Mouse (Mus musculus) thymus, adult 2 months (tissue): ENCODE measurements around the gene Fblim1. TPM values are rescaled to one million over a fixed set of nuclear protein-coding genes. Genes with fewer than 3 reads are reported as not detected.

Experiments
- DNase-seq: peaks from one replicate; pipeline ENCODE4 v3.0.0; 2021
- H3K27ac ChIP-seq: fragments of 200-500 bp; 2 replicates; pipeline ENCODE4 v1.5.1; 2012; ENCODE audit warnings: low read length, control low read depth; ENCODE audit not compliant: control insufficient read depth, insufficient read depth
- H3K27me3 ChIP-seq: fragments of 200-500 bp; 2 replicates; pipeline ENCODE4 v1.6.1; 2012; ENCODE audit warnings: mild to moderate bottlenecking, low read length, moderate library complexity, mixed read lengths; ENCODE audit not compliant: control insufficient read depth, insufficient read depth
- H3K36me3 ChIP-seq: fragments of 200-500 bp; 2 replicates; pipeline ENCODE4 v1.6.1; 2012; ENCODE audit warnings: mild to moderate bottlenecking, low read length, moderate library complexity; ENCODE audit not compliant: control insufficient read depth, insufficient read depth
- H3K4me1 ChIP-seq: fragments of 200-500 bp; replicated peaks from 2 replicates; pipeline ENCODE4 v1.6.1; 2012; ENCODE audit warnings: low read length; ENCODE audit not compliant: control insufficient read depth, insufficient read depth
- H3K4me3 ChIP-seq: fragments of 200-500 bp; 2 replicates; pipeline ENCODE4 v1.5.1; 2012; ENCODE audit warnings: mild to moderate bottlenecking, low read length, control low read depth, moderate library complexity; ENCODE audit not compliant: control insufficient read depth, insufficient read depth
- CTCF ChIP-seq: fragments of 200-500 bp; IDR thresholded peaks from 2 replicates; pipeline ENCODE4 v1.5.1; 2012; ENCODE audit warnings: mild to moderate bottlenecking, control low read depth, low read length, moderate library complexity, borderline replicate concordance; ENCODE audit not compliant: control insufficient read depth, poor library complexity, insufficient read depth; ENCODE audit errors: extremely low read depth
- POLR2A ChIP-seq: fragments of 200-500 bp; IDR thresholded peaks from 2 replicates; pipeline ENCODE4 v1.6.1; 2012; ENCODE audit warnings: mild to moderate bottlenecking, low read length, control low read depth, moderate library complexity; ENCODE audit not compliant: control insufficient read depth, poor library complexity, insufficient read depth; ENCODE audit errors: extremely low read depth
- WGBS: fragments of 180-500 bp; shearing (Covaris S2); methylation state at CpG from one replicate; pipeline ENCODE4 v1.1.7; 2018; 5-methylcytosine and 5-hydroxymethylcytosine counted together
- polyA plus RNA-seq: library from polyadenylated mRNA; depleted of rRNA; stranded (reverse); fragments of >200 nt; gene quantifications from 2 replicates; pipeline ENCODE4 v1.2.3, GENCODE M21; 2012

Fblim1 gene
- polyA plus RNA-seq, 1 experiment: 16.2 TPM

DNA sequence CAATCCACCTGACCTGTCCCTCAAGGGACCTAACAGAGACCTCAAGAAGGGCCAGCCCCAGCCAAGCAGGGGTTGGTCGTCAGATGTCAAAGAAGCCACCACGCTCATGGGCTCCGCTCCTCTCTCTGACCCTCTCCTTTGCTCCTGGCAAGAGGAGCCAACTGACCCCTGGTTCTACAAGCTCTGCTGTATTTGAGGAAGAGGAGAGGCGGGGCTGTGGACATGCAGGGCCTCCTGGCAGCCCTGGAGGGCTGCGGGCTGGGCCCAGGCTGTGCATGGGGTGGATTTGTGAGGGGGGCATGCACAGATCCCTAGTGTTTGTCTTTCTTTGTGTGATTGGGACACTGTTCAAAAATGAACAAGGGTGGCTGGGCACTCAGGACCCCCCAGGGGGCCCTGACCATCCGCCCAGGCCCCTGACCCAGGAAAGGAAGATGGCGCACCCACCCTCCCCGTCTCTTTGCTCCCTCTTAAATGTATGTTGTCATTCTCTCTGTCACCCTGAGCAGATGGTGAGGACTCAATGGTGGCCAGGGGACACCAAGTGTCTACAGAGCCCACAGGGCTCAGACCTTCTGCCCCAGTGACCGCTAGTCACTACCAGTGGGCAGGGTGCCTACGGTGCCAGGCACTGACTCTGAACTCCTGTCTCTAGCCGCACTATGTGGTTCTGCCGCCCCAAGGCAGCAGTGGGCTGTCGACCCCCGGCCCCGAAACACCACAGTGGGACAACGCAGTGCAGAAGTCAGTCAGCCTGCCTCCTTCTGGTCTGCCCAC lies 20.1 kb upstream of the Fblim1 start:
- no peaks in the 10 kb centered on the region for H3K4me1 ChIP-seq
- H3K36me3 ChIP-seq: peaks cover 5% of the 10 kb centered on the region; the same call in 1 of the 2 replicates
- H3K4me3 ChIP-seq: no peak overlapping the region
- H3K27ac ChIP-seq: no peak overlapping the region
- no peak for DNase-seq
- no peak for TF ChIP-seq CTCF
- WGBS: 96% methylated on average over 16 of the region's 16 CpGs
- H3K27me3 ChIP-seq: no peaks in the 10 kb centered on the region

DNA sequence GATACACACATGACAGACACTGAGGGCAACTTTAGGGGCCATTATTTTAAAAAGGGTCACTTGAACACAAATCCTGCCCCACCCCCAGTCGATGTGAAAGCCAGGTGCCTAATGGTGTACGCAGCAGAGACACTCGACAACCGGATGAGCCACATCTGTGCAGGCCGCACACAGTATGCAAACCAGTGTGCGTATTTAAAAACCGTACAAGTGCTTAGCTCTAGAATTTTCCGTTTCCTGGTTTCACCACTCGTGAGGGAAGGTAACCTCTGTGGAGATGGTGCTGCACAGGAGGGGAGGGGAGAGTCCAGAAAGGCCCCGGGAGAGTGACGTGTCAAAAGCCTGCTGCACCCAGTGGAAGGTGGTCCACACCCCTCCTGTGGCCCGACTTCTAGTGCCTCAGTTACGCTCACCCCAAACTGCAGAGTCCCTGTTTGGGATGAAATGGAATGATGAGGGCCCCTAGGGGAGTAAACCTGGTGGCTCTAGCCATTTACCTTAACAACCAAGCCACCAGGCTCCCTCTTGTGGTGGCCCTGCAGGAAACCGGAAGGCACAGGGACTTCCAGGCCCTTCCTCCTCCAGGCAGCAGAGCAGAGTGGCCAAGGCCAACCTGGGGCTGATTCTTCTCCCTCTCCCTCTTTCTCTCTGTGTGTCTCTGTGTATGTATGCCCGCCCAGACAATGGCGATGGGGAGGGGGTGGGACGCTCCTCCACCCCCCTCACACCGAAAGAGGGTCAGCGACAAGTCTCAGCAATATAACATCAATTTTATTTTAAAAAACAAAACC lies 19.3 kb upstream of the Fblim1 start:
- DNase-seq: peak; percentile 36

DNA sequence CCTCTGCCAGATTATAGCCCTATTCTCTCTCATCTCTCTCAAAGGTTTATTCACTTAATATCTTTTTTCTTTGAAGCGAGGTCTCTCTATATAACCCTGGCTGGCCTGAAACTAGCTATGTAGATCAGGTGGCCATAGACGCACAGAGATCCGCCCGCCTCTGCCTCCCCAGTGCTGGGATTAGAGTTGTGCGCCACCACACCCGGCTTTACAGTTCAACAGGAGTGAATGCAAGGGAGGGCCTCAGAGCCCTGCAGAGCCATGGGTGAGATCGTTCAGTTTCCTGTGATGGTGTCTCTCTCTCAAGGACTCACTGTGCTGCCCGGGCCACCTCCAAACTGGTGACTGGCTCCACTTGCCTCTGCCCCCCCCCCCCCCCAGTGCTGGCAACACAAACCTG lies 18.2 kb upstream of the Fblim1 start:
- WGBS: 92% methylated on average over 8 of the region's 8 CpGs
- no peak overlapping the region for H3K27ac ChIP-seq

More for the DNA sequence above, 19.3 kb upstream of the Fblim1 start:
- peaks cover 1% of the 10 kb centered on the region; the same call in 1 of the 2 replicates for H3K36me3 ChIP-seq
- no peak overlapping the region for H3K27ac ChIP-seq
- no peak overlapping the region for H3K4me3 ChIP-seq
- 79% methylated on average over 19 of the region's 19 CpGs for WGBS
- TF ChIP-seq CTCF (peak; percentile 55; the same call in 1 of the 2 replicates), POLR2A (no peak)
- no peaks in the 10 kb centered on the region for H3K4me1 ChIP-seq
- no peaks in the 10 kb centered on the region for H3K27me3 ChIP-seq

DNA sequence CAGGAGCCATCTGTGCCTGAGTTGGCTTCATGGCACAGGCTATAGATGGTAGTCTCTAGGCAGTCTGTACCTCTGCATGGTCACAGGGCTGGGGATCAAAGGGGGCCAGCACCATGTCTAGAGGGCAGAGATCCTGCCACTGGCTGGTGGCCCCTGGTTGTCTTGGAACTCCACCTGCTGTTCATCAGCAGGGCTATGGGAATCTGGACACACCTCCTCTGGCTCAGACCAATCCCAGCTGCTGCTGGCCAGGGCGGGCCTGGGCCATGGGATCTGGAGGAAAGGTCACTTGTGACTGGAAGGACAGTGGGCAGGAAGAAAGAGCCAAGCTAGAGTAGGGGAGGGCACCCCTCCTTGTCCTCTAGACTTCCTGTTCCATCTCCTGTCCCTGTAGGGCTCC lies 17.8 kb upstream of the Fblim1 start, which contains the start of gene Slc25a34:
Gene Slc25a34, minus strand, starts transcription at position 156 of the 400 bp plus-strand sequence.
- no peak for DNase-seq
- peaks cover 5% of the 10 kb centered on the region; the same call in 1 of the 2 replicates for H3K4me1 ChIP-seq
- WGBS: 100% methylated on average over 1 of the region's 1 CpGs
- no peak within 1 kb of the TSS for H3K4me3 ChIP-seq
- H3K27me3 ChIP-seq: no peaks in the 10 kb centered on the region
- no peak within 1 kb of the TSS for H3K27ac ChIP-seq
- H3K36me3 ChIP-seq: no peaks in the 10 kb centered on the region
- no peak for TF ChIP-seq POLR2A
- no peak for TF ChIP-seq CTCF

More for the DNA sequence above, 18.2 kb upstream of the Fblim1 start:
- no peaks in the 10 kb centered on the region for H3K27me3 ChIP-seq
- no peak for TF ChIP-seq CTCF
- no peak for TF ChIP-seq POLR2A
- H3K36me3 ChIP-seq: no peaks in the 10 kb centered on the region
- DNase-seq: no peak
- peaks cover 1% of the 10 kb centered on the region; the same call in 1 of the 2 replicates for H3K4me1 ChIP-seq
- H3K4me3 ChIP-seq: no peak overlapping the region

DNA sequence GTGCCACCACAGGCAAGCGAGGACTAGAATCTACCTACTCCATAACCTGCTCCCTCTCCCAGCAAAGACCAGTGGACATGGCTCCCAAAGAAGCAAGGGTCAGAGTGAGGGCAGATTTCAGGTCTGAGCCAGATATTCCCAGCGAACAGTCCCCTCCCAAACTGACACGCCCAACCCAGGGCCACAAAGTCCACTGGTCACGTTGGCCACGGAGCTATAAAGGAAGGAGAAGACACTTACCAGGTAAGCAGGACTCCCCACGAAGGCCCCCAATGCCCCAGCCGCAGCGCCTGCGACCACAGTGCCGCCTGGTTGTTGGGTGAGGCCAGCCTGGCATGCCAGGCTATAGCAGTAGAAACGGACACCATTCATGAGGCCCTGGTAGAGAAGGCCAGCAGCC lies 17.1 kb upstream of the Fblim1 start:
- TF ChIP-seq CTCF (no peak), POLR2A (no peak)
- no peak overlapping the region for H3K27ac ChIP-seq
- no peak for DNase-seq
- no peaks in the 10 kb centered on the region for H3K27me3 ChIP-seq
- no peaks in the 10 kb centered on the region for H3K36me3 ChIP-seq
- H3K4me1 ChIP-seq: peaks cover 8% of the 10 kb centered on the region
- 90% methylated on average over 11 of the region's 11 CpGs for WGBS
- no peak overlapping the region for H3K4me3 ChIP-seq

DNA sequence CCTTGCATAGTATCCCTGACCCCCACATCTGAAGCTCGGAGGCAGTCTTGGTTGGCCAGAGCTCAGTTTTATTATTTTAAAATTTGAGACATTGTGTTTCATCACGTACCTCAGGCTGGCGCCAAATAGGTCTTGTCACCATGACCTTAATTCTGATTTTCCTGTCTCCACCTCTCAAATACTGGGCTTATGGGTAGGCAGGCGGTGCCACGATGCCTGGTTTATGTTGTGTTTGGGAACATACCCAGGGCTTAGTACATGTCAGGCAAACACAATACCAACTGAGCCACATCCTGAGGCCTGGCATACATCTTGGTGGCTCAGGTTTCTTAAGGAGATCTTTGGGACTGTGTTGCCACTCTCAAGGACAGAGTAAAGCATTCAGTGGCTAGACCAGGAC lies 16.7 kb upstream of the Fblim1 start:
- no peak overlapping the region for H3K27ac ChIP-seq
- no peak overlapping the region for H3K4me3 ChIP-seq

More for the DNA sequence above, 16.7 kb upstream of the Fblim1 start:
- Histone ChIP-seq H3K36me3 (no peaks in the 10 kb centered on the region), H3K4me1 (peaks cover 13% of the 10 kb centered on the region), H3K27me3 (no peaks in the 10 kb centered on the region)
- no peak for DNase-seq
- TF ChIP-seq CTCF (no peak), POLR2A (no peak)
- 93% methylated on average over 5 of the region's 5 CpGs for WGBS
